Mouse (Mus musculus) adrenal gland, adult (tissue): ENCODE measurements around the gene AB124611.
"Not testable (repeated sequence)": the region's sequence is repeated elsewhere in the genome, so short reads cannot be mapped to it uniquely, and the experiment has no call there.

Experiments used
- DNase-seq, 2 experiments: peaks; one replicate each; pipeline ENCODE4 v3.0.0; 2022 to 2023; ENCODE audit warnings: low spot score in 1 of 2; ENCODE audit not compliant: inconsistent age in 2 of 2

AB124611 gene

DNA sequence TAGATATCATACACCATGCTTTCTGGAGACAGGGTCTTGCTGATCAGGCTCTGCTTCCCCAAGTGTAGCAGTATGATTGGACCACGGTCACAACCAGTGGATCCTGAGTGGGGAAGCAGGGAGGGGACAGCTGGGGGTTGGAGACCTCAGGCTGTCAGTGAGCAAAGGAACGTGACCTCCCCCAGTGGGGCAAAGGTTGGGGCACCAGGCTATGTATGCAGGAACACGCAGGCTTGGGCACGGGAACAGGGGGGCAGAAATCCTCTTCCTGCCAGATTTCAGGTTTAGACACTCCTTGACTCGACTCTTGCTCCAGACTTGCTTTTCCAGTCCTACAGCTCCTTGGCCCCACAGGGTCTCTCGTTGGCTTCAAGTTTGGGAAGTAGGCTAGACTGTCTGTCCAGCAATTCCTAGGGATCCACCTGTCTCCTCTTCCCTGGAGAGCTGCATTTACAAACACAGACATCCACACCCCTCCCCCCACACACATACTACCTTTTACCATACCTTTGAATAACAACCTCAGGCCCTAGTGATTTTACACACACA is 8.0 kb upstream of the AB124611 start:
- DNase-seq = no peak

DNA sequence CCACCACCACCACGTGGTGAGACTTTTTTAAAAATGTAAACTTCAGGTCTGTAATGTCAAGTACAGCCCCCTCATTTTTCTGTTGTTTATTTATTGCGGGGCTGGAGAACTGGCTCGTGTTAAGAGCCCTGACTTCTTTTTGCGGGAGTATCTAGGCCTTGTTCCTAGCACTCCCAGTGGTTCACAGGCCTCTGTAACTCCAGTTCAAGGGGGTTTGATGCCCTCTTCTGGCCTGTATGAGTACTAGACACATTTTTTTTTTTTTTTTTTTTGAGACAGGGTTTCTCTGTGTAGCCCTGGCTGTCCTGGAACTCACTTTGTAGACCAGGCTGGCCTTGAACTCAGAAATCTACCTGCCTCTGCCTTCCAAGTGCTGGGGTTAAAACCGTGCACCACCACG is 7.3 kb upstream of the AB124611 start:
- not testable (repeated sequence) for DNase-seq

DNA sequence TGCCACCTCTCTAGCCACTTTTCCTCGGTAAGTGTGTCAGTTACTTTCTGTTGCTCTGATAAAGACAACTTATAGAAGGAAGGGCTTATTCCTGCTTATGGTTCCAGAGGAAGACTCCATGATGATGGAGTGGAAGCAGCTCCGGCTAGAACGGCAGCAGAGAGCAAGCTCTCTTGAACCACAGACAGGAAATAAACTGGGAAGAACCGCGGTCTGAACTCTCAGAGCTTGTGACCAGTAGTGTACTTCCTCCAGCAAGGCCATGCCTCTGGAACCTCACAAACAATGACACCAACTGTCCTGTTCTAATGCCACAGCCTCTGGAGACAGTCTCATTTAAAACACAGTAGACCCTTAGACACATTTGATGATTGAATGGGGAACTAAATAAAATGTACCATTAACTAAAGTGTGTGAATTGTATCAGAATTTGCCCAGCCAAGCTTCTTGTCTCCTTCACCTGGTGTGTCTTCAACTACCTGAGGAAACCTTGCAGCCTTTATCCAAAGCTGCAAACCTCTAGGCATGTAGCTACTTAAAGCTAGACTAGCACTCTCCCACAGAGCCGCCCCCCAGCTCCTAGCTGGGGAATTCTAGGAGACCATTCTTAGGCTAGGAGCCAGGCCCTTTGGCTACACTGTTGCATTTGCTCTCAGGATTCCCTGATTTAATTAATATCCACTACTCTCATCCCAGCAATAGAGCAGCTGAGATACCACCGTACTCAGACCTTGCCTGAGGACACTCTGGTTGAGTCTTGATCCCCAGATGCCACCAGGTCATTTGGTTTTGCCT is 637 bp upstream of the AB124611 start:
- no peak for DNase-seq

DNA sequence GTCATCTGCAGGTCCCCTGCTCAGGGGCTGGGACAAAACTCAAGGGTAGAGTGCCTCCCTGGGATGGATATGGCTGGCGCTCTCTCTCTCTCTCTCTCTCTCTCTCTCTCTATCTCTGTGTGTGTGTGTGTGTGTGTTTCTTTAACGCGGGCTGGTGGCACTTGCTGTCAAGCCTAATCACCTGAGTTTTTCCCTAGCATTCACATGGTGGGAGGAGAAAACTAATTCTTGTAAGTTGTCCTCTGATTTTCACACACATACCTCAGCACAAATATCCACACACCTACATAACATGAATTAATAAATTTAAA is 613 bp downstream of the AB124611 start:
- no peak for DNase-seq

DNA sequence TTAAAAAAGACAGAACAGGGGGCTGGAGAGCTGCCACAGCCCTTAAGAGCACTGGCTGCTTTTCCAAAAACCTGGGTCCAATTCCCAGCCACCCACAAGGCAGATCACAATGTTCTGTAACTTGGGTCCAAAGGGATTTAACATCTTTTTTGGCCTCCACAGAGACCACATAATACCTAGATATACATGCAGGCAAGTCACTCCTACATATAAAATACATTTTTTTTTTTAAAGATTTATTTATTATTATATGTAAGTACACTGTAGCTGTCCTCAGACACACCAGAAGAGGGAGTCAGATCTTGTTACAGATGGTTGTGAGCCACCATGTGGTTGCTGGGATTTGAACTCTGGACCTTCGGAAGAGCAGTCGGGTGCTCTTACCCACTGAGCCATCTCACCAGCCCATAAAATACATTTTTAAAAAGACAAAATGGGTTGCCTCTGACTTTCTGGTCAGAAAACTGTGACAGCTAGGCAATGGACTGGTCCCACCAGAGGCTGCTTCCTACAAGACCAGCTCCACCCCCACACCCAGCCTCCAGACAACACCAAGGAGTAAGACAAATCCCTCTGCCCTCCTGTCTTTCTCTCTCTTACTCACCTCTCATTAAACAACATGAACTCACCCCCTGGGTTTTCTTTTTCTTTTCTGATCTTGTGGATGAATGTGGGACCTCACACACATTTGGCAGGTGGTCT is 1.3 kb downstream of the AB124611 start:
- DNase-seq = no peak

DNA sequence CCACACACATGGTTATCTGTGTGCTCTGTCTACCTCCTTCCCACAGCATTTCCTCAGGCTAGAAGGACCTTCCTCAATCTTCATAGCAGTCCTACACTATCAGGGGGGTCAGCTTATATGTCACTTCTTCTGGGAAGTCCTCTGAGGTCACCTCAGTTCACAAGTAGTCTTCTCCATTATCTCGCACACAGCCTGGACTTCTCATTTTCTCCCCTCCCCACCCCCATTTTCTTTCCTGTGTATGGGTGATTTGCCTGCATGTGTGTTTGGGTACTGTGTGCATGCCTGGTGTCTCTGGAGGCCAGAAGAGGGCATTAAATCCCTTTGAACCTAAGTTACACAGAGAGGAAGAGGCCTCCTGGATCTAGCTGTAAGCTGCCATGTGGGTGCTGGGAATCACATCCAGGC is 1.9 kb downstream of the AB124611 start:
- DNase-seq = no peak

DNA sequence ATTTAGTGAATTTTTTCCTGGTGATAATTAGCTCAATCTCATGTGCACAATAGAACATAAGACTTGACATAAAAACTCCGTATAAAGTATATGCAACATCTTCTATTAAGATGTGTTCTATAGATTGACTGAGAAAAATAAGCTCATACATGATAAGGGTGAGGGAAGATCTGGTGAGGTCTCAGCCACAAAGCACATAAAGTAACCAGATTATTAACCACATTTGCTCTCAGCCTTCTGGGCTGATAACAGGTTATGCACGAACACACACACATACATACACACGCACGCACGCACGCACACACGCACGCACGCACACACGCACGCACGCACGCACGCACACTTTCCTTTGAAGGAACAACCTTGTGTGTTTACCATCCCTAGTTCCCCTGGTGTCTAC is 10.5 kb downstream of the AB124611 start:
- DNase-seq = no peak

DNA sequence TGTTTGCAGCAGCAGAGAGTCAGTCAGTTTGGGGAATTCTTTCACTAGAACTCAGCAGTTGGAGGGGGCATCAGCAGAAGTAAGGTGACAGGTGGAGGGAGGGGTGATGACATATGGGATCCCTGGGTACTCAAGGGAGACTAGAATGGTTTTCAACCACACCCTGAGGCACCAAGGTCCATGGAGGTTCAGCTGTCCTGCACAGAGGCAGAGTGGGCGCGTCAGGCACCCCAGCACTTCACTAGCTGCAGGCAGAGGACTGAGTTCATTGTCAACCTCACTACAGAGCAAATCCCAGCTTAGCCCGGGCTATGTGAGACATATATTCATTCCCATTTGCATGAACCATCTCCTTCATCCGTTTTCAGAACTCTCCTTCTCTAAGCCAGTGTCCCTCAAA is 11.0 kb downstream of the AB124611 start:
- no peak for DNase-seq

DNA sequence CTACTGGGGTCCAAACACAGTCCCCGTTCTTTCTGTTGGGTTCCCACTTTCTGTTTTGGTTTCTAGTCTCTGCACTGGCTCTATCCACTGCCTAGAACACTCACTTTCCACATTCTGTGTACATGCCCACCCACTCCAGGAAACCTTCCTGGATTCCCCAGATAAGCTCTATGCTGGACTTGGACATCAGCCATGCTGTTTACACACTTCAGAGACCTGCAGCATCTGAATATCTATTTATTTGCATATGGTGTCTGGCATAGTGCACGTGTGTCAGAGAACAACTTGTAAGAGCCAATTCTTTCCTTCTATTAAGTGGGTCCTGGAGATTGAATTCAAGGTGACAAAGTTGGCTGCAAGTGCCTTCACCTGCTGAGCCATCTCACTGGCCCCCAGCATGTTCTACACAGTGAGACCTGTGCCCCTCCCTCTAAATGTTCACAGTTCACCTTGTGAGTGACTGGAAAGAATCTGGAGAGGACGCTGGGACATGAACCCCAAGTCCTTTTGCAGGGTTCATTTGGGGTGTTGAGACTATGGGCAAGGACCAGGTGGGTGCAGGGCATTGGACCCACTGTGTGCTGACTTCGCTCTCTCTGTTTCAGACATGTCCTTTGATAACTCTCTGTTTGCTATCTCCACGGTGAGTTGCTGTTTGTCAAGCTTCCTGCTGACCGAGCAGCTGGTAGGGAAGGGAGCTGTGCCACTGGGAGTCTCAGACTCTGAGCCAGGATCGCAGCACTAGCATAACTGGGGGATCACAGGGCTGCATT is 14.2 kb downstream of the AB124611 start:
- DNase-seq = no peak

DNA sequence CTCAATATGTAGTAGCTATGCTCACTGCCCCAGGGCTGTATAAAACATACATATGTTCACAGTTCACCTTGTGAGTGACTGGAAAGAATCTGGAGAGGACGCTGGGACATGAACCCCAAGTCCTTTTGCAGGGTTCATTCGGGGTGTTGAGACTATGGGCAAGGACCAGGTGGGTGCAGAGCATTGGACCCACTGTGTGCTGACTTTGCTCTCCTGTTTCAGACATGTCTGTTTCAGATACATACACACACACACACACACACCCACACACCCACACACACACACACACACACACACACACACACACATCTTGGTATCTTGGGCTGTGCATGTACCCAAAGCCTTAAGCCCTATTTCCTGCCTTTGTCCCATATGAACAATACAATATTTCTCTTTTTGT is 16.0 kb downstream of the AB124611 start:
- DNase-seq = not testable (repeated sequence)

DNA sequence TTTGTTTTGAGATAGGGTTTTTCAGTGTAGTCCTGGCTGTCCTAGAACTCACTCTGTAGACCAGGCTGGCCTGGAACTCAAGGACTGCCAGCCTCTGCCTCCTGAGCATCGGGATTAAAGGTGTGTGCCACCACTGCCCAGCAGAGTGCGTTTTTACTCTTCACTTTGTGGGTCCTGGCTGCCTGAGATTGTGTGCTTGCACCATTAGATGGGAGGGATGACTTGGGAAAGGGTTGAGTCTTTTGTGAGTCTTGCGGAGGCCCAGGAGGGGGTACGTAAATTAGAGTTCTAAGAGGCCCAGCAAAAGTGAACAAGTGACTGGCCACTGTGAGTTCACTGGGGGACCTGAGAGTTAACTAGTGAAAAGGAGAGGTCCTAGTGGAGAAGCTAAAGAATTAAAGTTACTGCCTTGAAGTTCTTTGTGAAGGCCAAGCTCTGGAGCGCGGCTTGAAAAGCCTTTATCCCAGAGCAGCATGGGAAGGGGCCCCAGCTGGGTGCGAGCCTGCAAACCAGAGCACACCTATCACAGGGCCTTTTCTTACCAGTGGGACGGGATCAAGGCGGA is 19.5 kb downstream of the AB124611 start:
- peak in 1 of 2 experiments; percentile 32 for DNase-seq

DNA sequence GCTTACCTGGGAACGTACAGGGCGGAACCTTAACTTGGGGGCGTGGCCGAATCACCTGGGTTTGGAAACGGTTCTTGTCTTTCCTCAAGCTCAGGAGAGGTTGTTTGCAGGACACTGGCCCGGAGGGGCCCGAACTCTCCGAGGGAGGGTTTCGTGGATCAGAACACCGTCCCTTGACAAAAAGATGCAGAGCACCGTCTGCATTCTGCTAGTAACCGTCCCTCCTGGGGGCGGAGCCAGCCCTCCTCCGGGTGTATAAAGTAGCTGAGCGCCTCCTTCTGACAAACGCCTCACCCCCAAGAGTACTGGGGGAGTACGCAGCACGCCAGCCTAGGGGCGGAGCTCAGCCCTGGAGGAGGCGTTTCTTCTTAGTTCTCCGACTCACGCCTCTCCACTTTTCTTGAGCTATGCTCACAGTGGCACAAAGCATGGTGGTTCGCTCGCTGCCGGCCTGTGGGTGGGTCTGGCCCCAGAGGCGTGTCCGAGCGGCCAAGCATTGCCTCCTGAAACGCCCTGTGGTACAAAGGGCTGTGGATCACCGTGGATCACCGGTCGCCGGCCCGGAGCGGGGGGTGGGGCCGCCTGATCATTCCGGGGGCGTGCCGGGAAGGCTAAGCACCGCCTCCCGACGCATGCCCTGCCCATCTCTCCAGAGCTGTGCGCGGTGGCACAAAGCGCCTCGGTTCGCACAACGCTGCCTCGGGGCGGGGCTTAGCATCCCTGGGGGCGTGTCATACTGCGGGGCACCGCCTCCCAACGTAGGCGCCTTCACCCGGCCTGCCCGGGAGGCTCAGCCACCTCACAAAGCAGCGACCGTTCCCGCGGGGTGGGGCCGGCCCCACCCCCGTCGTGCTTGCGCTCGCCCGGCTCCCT is 20.2 kb downstream of the AB124611 start:
- DNase-seq = peak; percentile 100

DNA sequence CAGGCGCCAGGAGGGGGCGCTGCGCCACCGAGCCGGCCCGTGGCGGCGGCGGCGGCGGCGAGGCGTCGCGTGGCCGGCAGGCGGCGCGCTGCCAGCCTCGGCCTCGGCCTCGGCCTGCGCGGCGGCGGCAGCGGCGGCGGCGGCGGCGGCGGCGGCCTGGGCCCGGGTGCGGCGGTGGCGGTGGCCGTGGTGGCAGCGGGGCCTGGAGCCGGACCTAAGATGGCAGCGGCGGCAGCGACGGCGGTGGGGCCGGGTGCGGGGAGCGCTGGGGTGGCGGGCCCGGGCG is 20.8 kb downstream of the AB124611 start, which contains the start of gene Carm1:
TSS of gene Carm1 (plus strand) at position 106 of the 286 bp plus-strand sequence.
- DNase-seq = peak in 1 of 2 experiments; percentile 90

DNA sequence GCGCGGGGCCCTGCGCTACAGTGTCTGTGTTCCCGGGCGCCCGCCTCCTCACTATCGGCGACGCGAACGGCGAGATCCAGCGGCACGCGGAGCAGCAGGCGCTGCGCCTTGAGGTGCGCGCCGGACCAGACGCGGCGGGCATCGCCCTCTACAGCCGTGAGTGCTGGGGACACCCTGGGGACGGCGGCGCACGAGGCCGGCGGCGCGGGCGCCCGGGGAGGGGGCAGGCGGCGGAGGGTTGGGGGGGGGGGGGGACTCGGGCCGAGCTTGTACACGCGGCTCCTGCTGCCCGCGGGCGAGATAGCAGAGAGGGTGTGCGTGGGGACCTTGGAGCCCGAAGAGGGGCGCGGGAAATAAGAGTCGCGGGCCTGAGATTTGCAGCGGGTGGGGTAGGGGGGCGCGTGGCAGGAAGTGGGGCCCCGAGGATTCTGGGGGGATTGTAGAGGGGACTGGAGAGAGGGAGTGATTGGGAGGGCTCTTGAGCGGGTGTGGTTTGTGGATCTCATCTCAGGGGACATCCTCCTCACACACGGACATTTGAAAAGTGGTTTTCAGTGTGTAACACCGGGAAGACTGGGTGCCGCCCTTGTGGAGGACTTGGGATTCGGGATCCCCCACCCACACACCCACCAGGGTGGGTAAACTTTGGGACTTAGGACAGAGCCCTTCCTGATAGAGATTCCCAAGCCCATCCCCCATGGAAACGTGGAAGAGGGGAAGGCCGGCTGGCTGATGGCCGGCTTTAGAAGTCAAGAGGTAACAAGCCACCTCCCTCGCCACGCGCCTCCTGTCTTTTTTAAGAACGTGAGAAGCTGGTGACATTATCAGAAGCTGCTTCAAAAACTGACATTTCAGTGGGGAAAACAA is 21.3 kb downstream of the AB124611 start:
- peak; percentile 81 to 83 for DNase-seq

DNA sequence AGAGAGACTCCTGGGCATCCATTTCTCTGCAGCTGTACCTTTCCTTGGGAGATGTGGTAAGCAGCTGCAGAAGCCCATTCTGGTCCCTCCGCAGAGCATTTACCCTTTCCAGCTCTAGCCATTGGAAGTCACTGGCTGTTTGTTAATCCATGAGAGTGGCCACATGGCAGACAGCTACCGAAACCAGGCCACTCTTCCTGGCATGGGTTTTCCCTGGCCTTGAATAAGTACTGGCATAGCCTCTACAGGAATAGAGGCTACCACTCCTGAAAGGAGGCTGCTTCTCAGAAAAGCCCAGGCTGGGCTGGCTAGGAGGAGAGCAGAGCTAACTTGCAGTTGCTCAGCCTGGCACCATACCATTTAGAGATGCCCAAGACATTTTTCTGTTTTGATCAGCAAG is 25.1 kb downstream of the AB124611 start:
- peak in 1 of 2 experiments; percentile 62 for DNase-seq

DNA sequence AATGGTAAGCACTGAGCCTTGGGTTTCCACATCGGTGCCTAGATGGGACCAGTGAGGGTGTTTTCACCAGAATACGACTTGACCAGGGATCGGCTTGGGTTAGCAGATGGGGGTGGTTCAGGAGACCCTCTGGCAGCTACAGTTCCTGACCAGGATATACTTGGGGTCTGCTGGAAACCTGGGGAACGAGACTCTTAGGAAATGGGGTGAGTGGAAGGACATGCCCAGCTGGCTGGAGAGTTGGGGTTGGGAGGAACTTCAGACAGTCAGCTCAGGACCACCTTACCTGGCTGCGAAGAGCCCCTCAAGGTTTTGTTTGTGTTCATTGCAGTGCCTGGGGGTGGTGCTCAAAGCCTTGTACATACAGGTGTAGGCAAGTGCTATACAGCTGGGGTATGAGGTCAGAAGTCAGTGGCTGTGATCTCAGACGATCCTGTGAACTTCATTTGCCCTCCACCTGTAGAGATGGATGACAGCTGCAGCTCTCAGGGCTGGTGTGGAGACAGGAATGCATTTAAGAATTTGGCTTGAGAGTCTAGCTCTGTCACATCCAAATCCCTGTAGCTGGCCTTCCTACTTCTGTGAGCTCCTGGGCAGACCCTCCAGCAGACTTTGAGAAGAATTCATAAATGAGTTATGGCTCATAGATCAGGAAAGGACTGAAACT is 27.8 kb downstream of the AB124611 start:
- no peak for DNase-seq

DNA sequence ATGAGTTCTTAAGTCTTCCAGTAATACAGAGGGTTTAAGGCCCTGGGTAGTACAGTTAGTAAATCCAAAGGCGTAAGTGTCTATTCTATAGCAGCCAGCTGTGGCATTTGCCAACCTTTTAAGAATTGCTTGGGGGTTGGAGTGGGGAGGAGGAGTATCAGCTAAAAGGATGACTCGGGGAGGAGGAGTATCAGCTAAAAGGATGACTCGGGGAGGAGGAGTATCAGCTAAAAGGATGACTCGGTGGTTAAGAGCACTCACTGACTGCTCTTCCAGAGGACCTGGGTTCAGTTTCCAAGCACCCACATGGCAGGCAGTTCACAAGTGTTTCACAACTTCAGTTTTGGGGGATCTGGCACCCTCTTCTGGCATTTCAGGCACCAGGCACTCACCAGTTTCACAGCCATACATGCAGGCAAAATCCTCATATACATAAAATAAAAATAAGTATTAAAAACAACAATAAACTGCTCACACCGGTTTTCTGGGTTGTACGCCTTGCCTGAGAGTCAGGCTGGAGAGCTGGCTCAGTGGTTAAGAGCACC is 29.3 kb downstream of the AB124611 start:
- no peak for DNase-seq

DNA sequence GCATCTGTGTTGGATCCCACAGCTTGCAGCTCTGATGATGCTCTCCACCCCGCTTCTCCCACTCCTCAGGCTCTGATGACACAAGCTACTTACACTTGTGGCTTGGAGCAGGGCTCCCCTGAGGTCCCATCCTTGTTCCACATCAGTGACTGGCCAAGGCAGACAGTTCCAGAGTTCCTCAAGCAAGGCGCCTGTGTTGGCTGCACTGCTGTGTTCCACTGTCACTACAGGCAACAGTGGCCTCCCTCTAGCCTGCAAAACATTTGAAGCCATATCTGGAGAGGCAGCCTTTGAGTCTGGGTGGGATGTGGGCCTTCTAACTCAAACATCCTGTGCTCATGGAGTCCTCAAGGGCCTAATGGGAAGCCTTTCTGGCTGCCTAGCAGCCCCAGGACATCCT is 31.0 kb downstream of the AB124611 start:
- DNase-seq = no peak

DNA sequence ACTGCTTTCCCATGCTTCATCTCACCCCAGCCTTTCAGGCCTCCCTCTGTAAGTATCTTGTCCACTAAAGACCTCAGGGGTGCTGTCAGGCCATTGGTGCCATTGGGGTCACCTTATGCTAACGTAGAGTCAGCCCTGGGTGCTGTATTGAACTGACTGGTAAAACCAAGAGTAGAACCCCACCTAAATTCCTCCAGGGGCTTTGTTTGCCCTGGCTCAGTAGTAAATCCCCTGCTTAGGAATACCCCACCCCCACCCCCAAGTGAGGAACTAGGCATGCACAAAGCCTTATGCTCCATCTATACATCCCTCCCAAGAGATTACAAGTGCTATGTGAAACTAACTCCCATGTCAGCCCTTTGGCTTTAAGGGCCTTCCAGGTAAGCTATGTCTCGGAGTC is 31.6 kb downstream of the AB124611 start:
- DNase-seq = no peak
